Mouse (Mus musculus): ENCODE results near the gene Prdx6b.

The Prdx6b gene

GRCm38 (mm10) chr2:80322878-80323277, 30.6 kb downstream of the Prdx6b start:
- in situ Hi-C loops (cut with MboI, MseI), result loop anchor here (25.0 kb wide), 1 partner anchor 1461 kb away; the partner anchor contains the start of gene Ube2e3

GRCm38 (mm10) chr2:80325779-80326178, 33.5 kb downstream of the Prdx6b start:
- in situ Hi-C loops (cut with MboI, MseI), result loop anchor here (25.0 kb wide), 1 partner anchor 312 kb away; no protein-coding TSS in a partner anchor

- in situ Hi-C loops (cut with MboI, MseI), result loop anchor here (25.0 kb wide), 1 partner anchor 310 kb away; no protein-coding TSS in a partner anchor
These were observed 35.0 kb downstream of the Prdx6b start for GRCm38 (mm10) chr2:80327272-80327671.

- in situ Hi-C loops (cut with MboI, MseI), result loop anchor here (25.0 kb wide), 1 partner anchor 308 kb away; no protein-coding TSS in a partner anchor
These were observed 36.8 kb downstream of the Prdx6b start for GRCm38 (mm10) chr2:80328961-80329653.

- in situ Hi-C loops (cut with MboI, MseI), result loop anchor here (25.0 kb wide), 1 partner anchor 297 kb away; no protein-coding TSS in a partner anchor
These were observed 48.3 kb downstream of the Prdx6b start for GRCm38 (mm10) chr2:80340537-80340936.

Measured in regulatory T cell (primary cell).